Mouse (Mus musculus) gastrocnemius, postnatal 4 days (tissue): ENCODE measurements around the gene Rtp3. TPM values are rescaled to one million over a fixed set of nuclear protein-coding genes. Genes with fewer than 3 reads are reported as not detected.
A peak's percentile ranks its signal among the peaks of the same experiment; 100 is the strongest.

ENCODE experiments used
- DNase-seq, 2 experiments: peaks; one replicate each; pipeline ENCODE4 v3.0.0; 2021 to 2022; ENCODE audit warnings: low spot score in 2 of 2, mixed read lengths in 2 of 2
- total RNA-seq, 2 experiments: library from RNA; stranded (reverse); gene quantifications; 2 replicates each; pipeline ENCODE4 v1.2.3; 2021

The Rtp3 gene
- total RNA-seq, 2 experiments from 2014 or later = 0.93 to 1.1 TPM

DNA sequence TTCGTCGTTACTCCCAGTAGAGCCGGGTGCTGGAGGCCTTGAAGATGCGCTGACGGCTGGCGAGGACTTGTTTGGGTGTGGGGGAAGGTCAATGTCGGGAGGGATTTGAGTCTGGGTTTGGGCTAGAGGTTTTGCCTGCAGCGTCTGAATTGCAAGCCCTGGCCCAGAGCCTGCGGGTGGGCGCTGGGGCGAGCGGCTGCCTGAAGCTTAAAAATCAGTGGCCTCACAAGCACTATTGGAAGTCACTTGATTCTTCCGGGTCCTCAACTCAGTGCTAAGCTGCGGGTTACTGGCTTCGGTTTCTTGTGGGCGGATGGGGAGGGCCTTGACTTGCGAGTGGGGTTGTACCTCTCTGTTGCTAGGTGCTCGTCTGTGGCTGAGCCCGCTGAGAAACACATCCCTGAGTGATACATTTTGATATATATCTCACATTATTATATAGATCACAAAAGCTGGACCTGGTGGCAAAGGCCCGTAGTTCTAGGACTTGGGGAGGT, 43.8 kb downstream of the Rtp3 start:
- no peak for DNase-seq

- peak in 1 of 2 experiments; percentile 7 for DNase-seq
Observed at GRCm38 (mm10) chr9:110945926-110946325, 44.5 kb downstream of the Rtp3 start, which contains the start of gene Tdgf1. Tdgf1 (minus strand) TSS chr9:110946158.

DNA sequence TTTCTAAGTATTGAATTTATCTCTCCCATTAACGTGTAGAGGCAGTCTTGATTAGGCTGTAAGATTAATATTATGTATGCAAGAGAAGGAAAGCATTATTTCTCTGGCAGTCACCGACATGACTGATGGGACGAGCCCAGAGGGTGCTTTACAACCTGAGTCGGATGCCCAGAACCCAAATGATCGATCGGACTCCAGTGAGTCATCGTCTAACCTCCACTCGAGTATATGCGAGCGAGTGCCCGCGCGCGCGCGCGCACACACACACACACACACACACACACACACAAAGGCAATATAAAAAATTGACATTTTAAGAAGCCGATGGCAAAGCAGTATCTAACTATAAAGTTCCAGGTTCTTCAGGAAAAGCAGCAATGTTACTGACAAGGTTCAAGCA, 45.0 kb downstream of the Rtp3 start:
- no peak for DNase-seq

DNA sequence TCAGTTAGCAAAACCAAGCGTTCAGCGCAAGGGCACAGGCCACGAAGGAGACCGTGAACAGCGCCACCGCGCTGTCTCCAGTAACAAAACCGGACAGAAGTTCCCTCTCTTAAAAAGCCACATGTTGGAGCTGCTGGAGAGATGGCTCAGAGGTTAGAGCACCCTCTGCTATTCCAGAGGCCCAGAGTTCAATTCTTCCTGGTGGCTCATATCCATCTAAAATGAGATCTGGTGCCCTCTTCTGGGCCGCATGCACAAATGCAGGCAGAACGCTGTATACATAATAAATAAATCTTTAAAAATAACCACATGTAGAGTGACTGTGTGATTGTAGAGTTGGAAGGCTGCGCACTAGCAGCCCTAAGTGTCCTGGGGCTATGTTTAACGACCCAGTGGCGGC, 46.1 kb downstream of the Rtp3 start:
- peak in 1 of 2 experiments; percentile 11 for DNase-seq

DNA sequence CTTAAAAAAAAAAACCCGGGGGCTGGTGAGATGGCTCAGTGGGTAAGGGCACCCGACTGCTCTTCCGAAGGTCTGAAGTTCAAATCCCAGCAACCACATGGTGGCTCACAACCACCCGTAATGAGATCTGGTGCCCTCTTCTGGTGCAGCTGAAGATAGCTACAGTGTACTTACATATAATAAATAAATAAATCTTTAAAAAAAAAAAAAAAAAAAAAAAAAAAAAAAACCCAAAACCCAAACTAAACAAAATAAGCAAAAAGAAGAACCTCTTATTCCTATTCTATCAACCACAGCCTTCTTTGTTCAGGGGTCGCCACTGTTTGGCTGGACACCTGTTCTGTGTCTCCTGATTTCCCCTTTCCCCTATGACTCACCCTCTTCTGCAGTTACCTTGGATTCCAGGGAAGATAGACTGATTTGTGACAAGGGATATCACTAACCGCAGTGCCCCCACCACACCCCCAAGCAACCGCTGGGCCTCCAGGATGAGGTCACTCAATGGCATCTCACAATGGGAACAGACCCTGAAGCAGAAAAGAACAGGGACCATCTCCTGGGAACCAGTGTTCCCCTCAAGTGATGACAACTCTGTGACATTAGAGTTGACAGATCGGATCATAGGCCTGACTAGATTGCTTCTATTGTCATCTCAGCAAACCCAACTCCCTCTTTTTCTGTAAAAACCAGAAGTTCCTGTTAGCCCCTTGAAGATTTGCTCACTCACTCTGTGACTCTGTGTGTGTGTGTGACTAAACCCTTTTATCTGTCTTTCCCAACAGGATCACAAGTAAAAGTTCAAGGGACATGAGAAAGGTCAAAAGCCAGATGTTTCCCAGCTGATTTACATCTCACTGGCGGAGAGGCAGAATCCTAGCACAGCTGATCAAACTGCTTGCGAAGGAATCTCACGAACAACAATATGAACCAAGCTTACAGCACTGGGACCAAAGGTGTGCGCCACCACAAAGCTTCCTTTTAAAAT, 52.6 kb downstream of the Rtp3 start:
- no peak for DNase-seq

GRCm38 (mm10) chr9:110935941-110936340, 54.4 kb downstream of the Rtp3 start:
- DNase-seq = no peak

Other genes with a start within 250 kb of the Rtp3 start
- 100 to 1,000 TPM; 322 to 324 TPM for gene Myl3, start 248.7 kb downstream of the Rtp3 start, total RNA-seq
- 10 to 100 TPM; 11.8 to 13.4 TPM for gene Pth1r, start 243.4 kb downstream of the Rtp3 start, total RNA-seq
- not detected for gene Prss42, start 192.4 kb downstream of the Rtp3 start, total RNA-seq
- not detected for gene Prss44, start 176.6 kb downstream of the Rtp3 start, total RNA-seq
- not detected for gene Prss43, start 163.9 kb downstream of the Rtp3 start, total RNA-seq
- gene Prss45, start 156.0 kb downstream of the Rtp3 start, total RNA-seq = not detected
- not detected for gene Prss46, start 146.1 kb downstream of the Rtp3 start, total RNA-seq
- not detected for gene Prss50, start 132.6 kb downstream of the Rtp3 start, total RNA-seq
- gene Als2cl, start 110.7 kb downstream of the Rtp3 start, total RNA-seq = 1 to 10 TPM; 5.8 to 6.6 TPM
- gene Tmie, start 110.5 kb downstream of the Rtp3 start, total RNA-seq = under 1 TPM; 0.47 to 0.60 TPM
- 1 to 10 TPM; 1.8 to 2.5 TPM for gene Fam240a, start 73.7 kb downstream of the Rtp3 start, total RNA-seq
- not detected for gene Tdgf1, start 44.4 kb downstream of the Rtp3 start, total RNA-seq
- 10 to 100 TPM in 1 of 2 experiments, 1 to 10 TPM in 1; 8.8 to 13.3 TPM for gene Lrrc2, start 39.0 kb downstream of the Rtp3 start, total RNA-seq
- 1 to 10 TPM; 1.2 to 3.6 TPM for gene Ltf, start 28.7 kb upstream of the Rtp3 start, total RNA-seq
- gene Ccrl2, start 66.9 kb upstream of the Rtp3 start, total RNA-seq = 1 to 10 TPM; 1.4 to 1.8 TPM
- gene Lrrfip2, start 127.0 kb upstream of the Rtp3 start, total RNA-seq = 10 to 100 TPM; 77.3 to 93.3 TPM